Mouse (Mus musculus) urinary bladder, adult 2 months (tissue): ENCODE measurements at regions not wholly inside any gene's neighbourhood (a gene's known extent, or its start where the extent isn't known, plus 50 kb on each side); places are given as distances from the start of the nearest gene placed in this dataset.

Source experiments
- DNase-seq: peaks from one replicate; pipeline ENCODE4 v3.0.0; 2022; ENCODE audit warnings: low spot score

GRCm38 (mm10) chr2:167848468-167849440 is 83.1 kb upstream of the Ptpn1 start:
- no peak for DNase-seq

- no peak for DNase-seq
Observed at GRCm38 (mm10) chr2:167847281-167848077, 84.4 kb upstream of the Ptpn1 start.

GRCm38 (mm10) chr2:167845370-167845769 is 86.5 kb upstream of the Ptpn1 start:
- no peak for DNase-seq

GRCm38 (mm10) chr2:167844556-167844955 is 87.3 kb upstream of the Ptpn1 start:
- no peak for DNase-seq

- DNase-seq: no peak
Observed at GRCm38 (mm10) chr2:167843921-167844320, 87.9 kb upstream of the Ptpn1 start.

- DNase-seq: no peak
Observed at GRCm38 (mm10) chr2:167842993-167843392, 88.9 kb upstream of the Ptpn1 start.

GRCm38 (mm10) chr2:167842473-167842872 is 89.4 kb upstream of the Ptpn1 start:
- no peak for DNase-seq

- no peak for DNase-seq
Observed at GRCm38 (mm10) chr2:167841339-167842240, 90.3 kb upstream of the Ptpn1 start.

- DNase-seq: no peak
Observed at GRCm38 (mm10) chr2:167840344-167840743, 91.5 kb upstream of the Ptpn1 start.

GRCm38 (mm10) chr2:167839324-167839981 is 92.4 kb upstream of the Ptpn1 start:
- no peak for DNase-seq

GRCm38 (mm10) chr2:167837596-167837995 is 94.3 kb upstream of the Ptpn1 start:
- no peak for DNase-seq

GRCm38 (mm10) chr2:167836611-167837010 is 95.2 kb upstream of the Ptpn1 start:
- DNase-seq: no peak

- DNase-seq: peak; percentile 72
Observed at GRCm38 (mm10) chr2:167834605-167835004, 97.3 kb upstream of the Ptpn1 start.

GRCm38 (mm10) chr2:167833290-167833953 is 98.4 kb upstream of the Ptpn1 start:
- DNase-seq: peak; percentile 71

GRCm38 (mm10) chr2:167831076-167832039 is 100.5 kb upstream of the Ptpn1 start:
- DNase-seq: no peak

- no peak for DNase-seq
Observed at GRCm38 (mm10) chr2:167828258-167828657, 103.6 kb upstream of the Ptpn1 start.

- DNase-seq: peak; percentile 44
Observed at GRCm38 (mm10) chr2:167826922-167827703, 104.7 kb upstream of the Ptpn1 start.

- no peak for DNase-seq
Observed at GRCm38 (mm10) chr2:167823513-167823912, 108.3 kb upstream of the Ptpn1 start.
